Mouse (Mus musculus) embryonic facial prominence, embryonic 15.5 days (tissue): ENCODE measurements at regions not wholly inside any gene's neighbourhood (a gene's known extent, or its start where the extent isn't known, plus 50 kb on each side); places are given as distances from the start of the nearest gene placed in this dataset.

ENCODE experiments used
- ATAC-seq: fragments of 200-750 bp; cut with Nextera tagmentation; 2 replicates; pipeline ENCODE4 v1.8.0; 2017; ENCODE audit warnings: low read depth, moderate TSS enrichment; ENCODE audit not compliant: insufficient number of reproducible peaks, low FRiP score, low TSS enrichment
- H3K27ac ChIP-seq: fragments of 300-500 bp; sonication (generic); replicated peaks from 2 replicates; pipeline ENCODE4 v1.5.1; 2015; ENCODE audit warnings: mild to moderate bottlenecking, inconsistent platforms
- H3K27me3 ChIP-seq: fragments of 300-500 bp; sonication (generic); 2 replicates; pipeline ENCODE4 v1.6.1; 2015; ENCODE audit warnings: inconsistent platforms
- H3K36me3 ChIP-seq: fragments of 300-500 bp; sonication (generic); 2 replicates; pipeline ENCODE4 v1.6.1; 2015; ENCODE audit warnings: mild to moderate bottlenecking, inconsistent platforms
- H3K4me1 ChIP-seq: fragments of 300-500 bp; sonication (generic); 2 replicates; pipeline ENCODE4 v1.6.1; 2015; ENCODE audit warnings: inconsistent platforms
- H3K4me2 ChIP-seq: fragments of 300-500 bp; sonication (generic); replicated peaks from 2 replicates; pipeline ENCODE4 v1.6.1; 2015; ENCODE audit warnings: mild to moderate bottlenecking, inconsistent platforms
- H3K4me3 ChIP-seq: fragments of 300-500 bp; sonication (generic); replicated peaks from 2 replicates; pipeline ENCODE4 v1.5.1; 2015; ENCODE audit warnings: mild to moderate bottlenecking, inconsistent platforms
- H3K9ac ChIP-seq: fragments of 300-500 bp; sonication (generic); 2 replicates; pipeline ENCODE4 v1.6.1; 2015; ENCODE audit warnings: inconsistent platforms
- H3K9me3 ChIP-seq: fragments of 300-500 bp; sonication (generic); replicated peaks from 2 replicates; pipeline ENCODE4 v1.6.1; 2016; ENCODE audit warnings: inconsistent platforms
- WGBS: fragments of 180-500 bp; shearing (Covaris S2); methylation state at CpG from one replicate; pipeline ENCODE4 v1.1.7; 2015; 5-methylcytosine and 5-hydroxymethylcytosine counted together

DNA sequence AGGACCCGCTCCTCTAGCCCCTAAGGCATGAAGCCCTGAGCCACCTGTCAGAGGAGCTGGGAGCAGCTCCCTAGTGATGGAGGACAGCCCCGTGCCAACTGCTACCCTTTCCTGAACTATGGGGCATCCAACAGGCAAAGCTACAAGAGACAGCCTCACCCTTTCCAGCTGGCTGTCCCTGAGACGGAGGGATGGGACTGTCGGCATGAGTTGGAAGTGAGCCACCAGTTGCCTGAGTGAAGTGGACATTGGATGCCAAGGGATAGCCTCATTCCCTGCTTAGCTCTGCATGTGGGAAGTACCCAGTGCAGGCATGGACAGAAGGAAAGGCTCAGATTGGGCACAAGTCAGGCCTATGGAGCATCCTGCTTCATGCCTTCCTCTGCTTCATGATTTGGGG, 112.3 kb upstream of the Igsf21 start:
- H3K9me3 ChIP-seq: no peaks in the 10 kb centered on the region
- no peaks in the 10 kb centered on the region for H3K27me3 ChIP-seq
- H3K4me2 ChIP-seq: no peak overlapping the region
- 92% methylated on average over 4 of the region's 4 CpGs for whole genome bisulfite sequencing
- no peak overlapping the region for H3K4me3 ChIP-seq
- no peak overlapping the region for H3K9ac ChIP-seq
- ATAC-seq: no peak
- H3K4me1 ChIP-seq: no peaks in the 10 kb centered on the region
- no peaks in the 10 kb centered on the region for H3K36me3 ChIP-seq
- no peak overlapping the region for H3K27ac ChIP-seq

GRCm38 (mm10) chr4:140358103-140358502, 111.5 kb upstream of the Igsf21 start:
- Histone ChIP-seq H3K36me3 (no peaks in the 10 kb centered on the region), H3K27me3 (no peaks in the 10 kb centered on the region), H3K9me3 (no peaks in the 10 kb centered on the region), H3K9ac (no peak overlapping the region), H3K4me1 (no peaks in the 10 kb centered on the region), H3K4me3 (no peak overlapping the region), H3K4me2 (no peak overlapping the region), H3K27ac (no peak overlapping the region)
- no peak for ATAC-seq
- WGBS: 5% methylated on average over 5 of the region's 5 CpGs

- no peak overlapping the region for H3K4me2 ChIP-seq
- ATAC-seq: no peak
- H3K4me3 ChIP-seq: no peak overlapping the region
- H3K9me3 ChIP-seq: no peaks in the 10 kb centered on the region
- H3K27me3 ChIP-seq: no peaks in the 10 kb centered on the region
- H3K4me1 ChIP-seq: no peaks in the 10 kb centered on the region
- H3K36me3 ChIP-seq: no peaks in the 10 kb centered on the region
- 70% methylated on average over 12 of the region's 12 CpGs for WGBS
- no peak overlapping the region for H3K27ac ChIP-seq
- H3K9ac ChIP-seq: no peak overlapping the region
Observed at GRCm38 (mm10) chr4:140355144-140355550, 108.6 kb upstream of the Igsf21 start.

- Histone ChIP-seq H3K9ac (no peak overlapping the region), H3K27me3 (no peaks in the 10 kb centered on the region), H3K9me3 (no peaks in the 10 kb centered on the region), H3K4me1 (no peaks in the 10 kb centered on the region), H3K27ac (no peak overlapping the region), H3K4me3 (no peak overlapping the region), H3K4me2 (no peak overlapping the region), H3K36me3 (no peaks in the 10 kb centered on the region)
- ATAC-seq: no peak
- WGBS: 66% methylated on average over 4 of the region's 4 CpGs
Observed at GRCm38 (mm10) chr4:140348802-140349201, 102.2 kb upstream of the Igsf21 start.

DNA sequence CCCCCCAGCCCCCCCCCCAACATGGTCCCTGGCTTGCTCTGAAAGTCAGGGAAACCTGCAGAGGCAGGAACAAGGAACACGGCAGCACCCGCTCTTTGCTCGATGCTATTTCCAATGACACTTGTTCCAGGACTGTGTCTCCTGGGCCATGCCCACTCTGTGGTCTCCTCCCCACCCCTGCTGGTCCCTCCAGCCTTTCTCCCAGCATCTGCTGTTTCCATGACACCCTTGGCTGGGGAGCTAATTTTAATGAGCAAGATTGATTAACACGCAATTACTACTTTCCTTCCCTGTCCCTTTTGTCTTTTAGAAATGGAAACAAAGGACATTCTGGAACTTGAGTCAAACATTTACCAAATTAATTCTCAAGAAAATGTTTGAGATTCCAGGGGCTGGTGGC, 83.6 kb upstream of the Igsf21 start:
- Histone ChIP-seq H3K27me3 (no peaks in the 10 kb centered on the region), H3K9me3 (no peaks in the 10 kb centered on the region), H3K36me3 (no peaks in the 10 kb centered on the region), H3K4me3 (no peak overlapping the region), H3K4me2 (no peak overlapping the region), H3K9ac (no peak overlapping the region), H3K4me1 (no peaks in the 10 kb centered on the region), H3K27ac (no peak overlapping the region)
- no peak for ATAC-seq
- 85% methylated on average over 4 of the region's 4 CpGs for WGBS

GRCm38 (mm10) chr4:140326706-140327440, 80.3 kb upstream of the Igsf21 start:
- Histone ChIP-seq H3K27me3 (no peaks in the 10 kb centered on the region), H3K4me1 (no peaks in the 10 kb centered on the region), H3K9me3 (no peaks in the 10 kb centered on the region), H3K4me3 (no peak overlapping the region), H3K4me2 (no peak overlapping the region), H3K36me3 (no peaks in the 10 kb centered on the region), H3K27ac (no peak overlapping the region), H3K9ac (no peak overlapping the region)
- 23% methylated on average over 10 of the region's 10 CpGs for WGBS
- ATAC-seq: peak; percentile 30; the same call in 1 of the 2 replicates

- no peak overlapping the region for H3K9ac ChIP-seq
- H3K27me3 ChIP-seq: no peaks in the 10 kb centered on the region
- H3K36me3 ChIP-seq: no peaks in the 10 kb centered on the region
- no peak overlapping the region for H3K4me2 ChIP-seq
- no peak overlapping the region for H3K27ac ChIP-seq
- H3K4me1 ChIP-seq: no peaks in the 10 kb centered on the region
- 88% methylated on average over 7 of the region's 7 CpGs for WGBS
- no peaks in the 10 kb centered on the region for H3K9me3 ChIP-seq
- H3K4me3 ChIP-seq: no peak overlapping the region
- ATAC-seq: no peak
Observed at GRCm38 (mm10) chr4:140325677-140326052, 79.1 kb upstream of the Igsf21 start.

DNA sequence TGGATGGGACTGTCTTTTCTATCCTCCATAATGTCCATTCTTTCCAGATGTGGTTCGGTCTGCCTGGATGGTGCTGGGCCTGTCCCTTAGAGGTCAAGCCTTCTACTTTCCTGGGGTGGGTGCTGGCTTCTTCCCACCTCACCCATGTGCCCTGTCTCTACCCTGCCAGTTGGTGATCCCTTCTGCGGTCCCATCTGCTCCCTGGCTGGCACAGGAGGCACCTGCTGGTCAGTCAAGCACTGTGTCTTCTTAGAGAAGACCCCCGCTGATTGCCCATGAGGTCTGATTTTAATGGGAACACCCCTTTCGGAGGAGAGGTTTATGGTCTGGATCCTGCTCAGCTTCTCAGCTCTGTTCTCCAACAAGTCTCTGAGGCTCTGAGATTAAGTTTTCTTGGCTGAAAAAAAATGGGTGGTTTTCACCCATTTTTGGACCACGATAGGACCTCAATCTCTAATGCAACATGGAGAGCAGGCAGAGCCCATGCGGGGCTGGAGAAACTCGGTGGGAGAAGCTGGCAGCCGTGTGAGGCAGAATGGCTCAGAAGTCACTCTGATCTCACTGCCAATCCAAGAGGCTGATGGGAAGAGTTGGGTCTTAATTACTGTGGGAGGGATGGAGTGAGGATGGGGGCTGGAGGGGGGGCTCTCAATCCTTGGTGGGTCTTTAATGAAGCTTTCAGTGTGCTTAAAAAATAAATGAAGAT, 78.5 kb upstream of the Igsf21 start:
- Histone ChIP-seq H3K4me2 (no peak overlapping the region), H3K4me1 (no peaks in the 10 kb centered on the region), H3K27me3 (no peaks in the 10 kb centered on the region), H3K36me3 (no peaks in the 10 kb centered on the region), H3K27ac (no peak overlapping the region), H3K9ac (no peak overlapping the region), H3K9me3 (no peaks in the 10 kb centered on the region), H3K4me3 (no peak overlapping the region)
- ATAC-seq: no peak
- WGBS: 86% methylated on average over 8 of the region's 8 CpGs

DNA sequence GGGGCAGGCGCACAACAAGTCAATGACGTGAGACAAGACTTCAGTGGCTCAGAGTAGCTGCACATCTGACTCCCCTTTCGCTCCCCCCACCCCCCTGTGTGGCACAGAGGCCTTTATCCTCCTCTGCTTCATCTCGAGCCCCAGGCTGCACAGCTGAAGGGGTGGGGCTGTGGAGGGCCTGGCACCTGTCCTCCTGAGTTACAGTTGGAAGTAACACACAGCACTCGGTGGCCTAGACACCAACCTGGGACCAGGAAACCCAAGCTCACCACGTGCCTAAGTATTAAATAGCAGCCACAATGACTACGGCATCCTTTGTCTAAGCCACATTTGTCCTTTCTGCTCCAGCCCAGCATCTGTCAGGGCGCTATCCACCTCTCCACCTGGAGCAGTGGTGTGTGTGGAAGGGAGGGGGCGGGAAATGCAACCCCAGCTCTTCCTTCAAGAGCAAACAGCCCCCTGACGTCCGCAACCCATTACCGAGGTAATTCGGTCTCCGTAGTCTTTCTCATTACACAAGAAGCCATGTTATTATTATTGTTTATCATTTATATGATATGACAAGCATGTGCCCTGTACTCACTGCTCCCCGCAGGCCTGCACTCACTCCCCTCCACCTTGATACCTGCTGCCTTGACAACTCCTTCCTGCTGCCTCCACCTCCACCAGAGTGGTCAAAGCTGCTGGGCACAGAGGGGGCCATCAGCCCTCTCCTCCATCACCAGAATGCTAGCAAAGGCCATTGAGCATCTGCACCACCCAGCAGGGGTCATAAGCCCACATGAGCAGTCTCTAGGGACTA, 73.7 kb upstream of the Igsf21 start:
- Histone ChIP-seq H3K4me2 (no peak overlapping the region), H3K4me3 (no peak overlapping the region), H3K36me3 (no peaks in the 10 kb centered on the region), H3K9ac (no peak overlapping the region), H3K9me3 (no peaks in the 10 kb centered on the region), H3K27ac (no peak overlapping the region), H3K27me3 (no peaks in the 10 kb centered on the region), H3K4me1 (no peaks in the 10 kb centered on the region)
- ATAC-seq: peak; percentile 53; the same call in 1 of the 2 replicates
- 70% methylated on average over 15 of the region's 15 CpGs for WGBS

DNA sequence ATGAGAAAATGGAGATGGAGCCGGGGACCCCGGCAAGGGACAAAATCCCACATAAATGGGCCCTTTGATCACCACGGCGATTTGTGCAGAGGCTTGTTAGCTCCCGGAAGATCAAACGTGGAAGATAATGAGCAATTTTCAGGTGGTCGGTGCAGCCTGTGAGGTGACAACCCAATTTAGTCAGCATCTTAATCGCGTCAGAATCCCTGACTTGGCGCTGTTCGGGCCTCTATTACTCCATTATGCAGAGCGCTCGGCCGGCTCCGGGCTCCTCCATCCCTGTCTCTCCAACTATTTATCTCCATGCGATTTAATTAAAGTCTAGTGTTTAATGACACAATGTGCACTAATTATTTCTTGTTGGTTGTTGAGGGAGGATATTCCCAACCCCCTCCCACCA, 66.1 kb upstream of the Igsf21 start:
- Histone ChIP-seq H3K9ac (no peak overlapping the region), H3K36me3 (no peaks in the 10 kb centered on the region), H3K27me3 (no peaks in the 10 kb centered on the region), H3K4me2 (no peak overlapping the region), H3K9me3 (no peaks in the 10 kb centered on the region), H3K4me1 (no peaks in the 10 kb centered on the region), H3K4me3 (no peak overlapping the region), H3K27ac (no peak overlapping the region)
- WGBS: 80% methylated on average over 16 of the region's 16 CpGs
- ATAC-seq: no peak

- H3K27ac ChIP-seq: no peak overlapping the region
- no peaks in the 10 kb centered on the region for H3K4me1 ChIP-seq
- no peak overlapping the region for H3K4me2 ChIP-seq
- no peak overlapping the region for H3K9ac ChIP-seq
- H3K4me3 ChIP-seq: no peak overlapping the region
- no peaks in the 10 kb centered on the region; the same call in 1 of the 2 replicates for H3K9me3 ChIP-seq
- ATAC-seq: no peak
- H3K27me3 ChIP-seq: no peaks in the 10 kb centered on the region
- no peaks in the 10 kb centered on the region for H3K36me3 ChIP-seq
- 80% methylated on average over 8 of the region's 8 CpGs for WGBS
Observed at GRCm38 (mm10) chr4:140307481-140307880, 60.9 kb upstream of the Igsf21 start.
